20 mouse cellular contexts compared by ENCODE assay signal in genomic region chr11:33869559-33869958, GRCm38 (mm10).
DNase-seq lines count a peak whose midpoint lies in the region; ATAC-seq and TF ChIP-seq lines count a peak whose summit lies in the region.
"Had no signal": no experiment of that assay in that cellular context is flagged by ENCODE, and none has a peak within 500 bp of the region (broad histone marks: within the 10 kb centered on the region; RNA-seq: fewer than 3 reads in every experiment).

No protein-coding gene starts in this region.

- DNase-seq in layer of hippocampus, adult 2 months (ENCODE audit: low spot score in 2 of 2) = no peak
- no peak for DNase-seq in layer of hippocampus, adult 9-11 months
- DNase-seq in midbrain, postnatal 0 days (ENCODE audit: low spot score) = peak; percentile 14
- no peak for DNase-seq in midbrain, embryonic 14.5 days
- peak; percentile 10 for DNase-seq in R1 (ENCODE audit: low read depth, low spot score)
- no peak for DNase-seq in hindbrain, embryonic 14.5 days (ENCODE audit: low spot score)
- DNase-seq in cerebellum, adult 11 months = no peak
- DNase-seq: adrenal gland, postnatal 25 days; cerebellum, adult 9-11 months; gastrocnemius, postnatal 25 days; heart, adult 18-20 months; heart, postnatal 36 days; kidney, adult 11 months; lung, adult 18-20 months; lung, postnatal 4 days had no signal

- H3K9me3 ChIP-seq in midbrain, postnatal 0 days (ENCODE audit: low read length) = no peaks in the 10 kb centered on the region
- no peaks in the 10 kb centered on the region for H3K9me3 ChIP-seq in midbrain, embryonic 14.5 days (ENCODE audit: control insufficient read depth, low read length)
- no peaks in the 10 kb centered on the region for H3K9me3 ChIP-seq in hindbrain, embryonic 14.5 days (ENCODE audit: control insufficient read depth, low read length)
- H3K9me3 ChIP-seq: embryonic facial prominence, embryonic 10.5 days; forebrain, embryonic 15.5 days; kidney, embryonic 15.5 days; neural tube, embryonic 15.5 days had no signal

- no peak overlapping the region for H3K27ac ChIP-seq in layer of hippocampus, adult 2 months
- no peak overlapping the region for H3K27ac ChIP-seq in midbrain, postnatal 0 days (ENCODE audit: low read depth, low read length)
- H3K27ac ChIP-seq in midbrain, embryonic 14.5 days (replicated peaks; ENCODE audit: low read depth, low read length) = no peak overlapping the region
- no peak overlapping the region for H3K27ac ChIP-seq in hindbrain, embryonic 14.5 days
- H3K27ac ChIP-seq: embryonic facial prominence, embryonic 10.5 days; forebrain, embryonic 15.5 days; kidney, embryonic 15.5 days; neural tube, embryonic 15.5 days had no signal

- WGBS in midbrain, postnatal 0 days = 50% methylated on average over 3 of the region's 3 CpGs
- 59% methylated on average over 3 of the region's 3 CpGs for WGBS in midbrain, embryonic 14.5 days
- 49% methylated on average over 3 of the region's 3 CpGs for WGBS in hindbrain, embryonic 14.5 days

- ATAC-seq in midbrain, postnatal 0 days (ENCODE audit: low FRiP score) = no peak
- no peak for ATAC-seq in midbrain, embryonic 14.5 days (ENCODE audit: low FRiP score, low TSS enrichment)
- ATAC-seq in hindbrain, embryonic 14.5 days (ENCODE audit: low FRiP score) = no peak
- ATAC-seq: forebrain, embryonic 15.5 days; hindbrain, embryonic 16.5 days had no signal

- no peak overlapping the region for H3K9ac ChIP-seq in midbrain, postnatal 0 days (replicated peaks; ENCODE audit: low read length, poor library complexity, severe bottlenecking)
- H3K9ac ChIP-seq in midbrain, embryonic 14.5 days (replicated peaks; ENCODE audit: low read length) = no peak overlapping the region
- H3K9ac ChIP-seq in hindbrain, embryonic 14.5 days = no peak overlapping the region
- H3K9ac ChIP-seq: forebrain, embryonic 15.5 days; kidney, embryonic 15.5 days; neural tube, embryonic 15.5 days had no signal

- H3K4me1 ChIP-seq in midbrain, postnatal 0 days (ENCODE audit: insufficient read depth, low read length) = no peaks in the 10 kb centered on the region
- no peaks in the 10 kb centered on the region for H3K4me1 ChIP-seq in midbrain, embryonic 14.5 days (ENCODE audit: control insufficient read depth, insufficient read depth, low read length)
- peaks cover 7% of the 10 kb centered on the region; the same call in 1 of the 2 replicates for H3K4me1 ChIP-seq in hindbrain, embryonic 14.5 days (replicated peaks; ENCODE audit: control insufficient read depth, insufficient read depth, low read length)

- no peaks in the 10 kb centered on the region for H3K27me3 ChIP-seq in midbrain, postnatal 0 days (ENCODE audit: insufficient read depth, low read length)
- no peaks in the 10 kb centered on the region for H3K27me3 ChIP-seq in midbrain, embryonic 14.5 days (ENCODE audit: control insufficient read depth, insufficient read depth, low read length)
- no peaks in the 10 kb centered on the region for H3K27me3 ChIP-seq in hindbrain, embryonic 14.5 days (ENCODE audit: control insufficient read depth, insufficient read depth, low read length)
- H3K27me3 ChIP-seq: forebrain, embryonic 15.5 days; kidney, embryonic 15.5 days; neural tube, embryonic 15.5 days had no signal

- H3K4me2 ChIP-seq in midbrain, postnatal 0 days (ENCODE audit: low read depth, low read length, poor library complexity, severe bottlenecking) = no peak overlapping the region
- H3K4me2 ChIP-seq in midbrain, embryonic 14.5 days (ENCODE audit: low read length) = no peak overlapping the region
- no peak overlapping the region for H3K4me2 ChIP-seq in hindbrain, embryonic 14.5 days (replicated peaks)
- H3K4me2 ChIP-seq: forebrain, embryonic 15.5 days; kidney, embryonic 15.5 days; neural tube, embryonic 15.5 days had no signal

- H3K4me3 ChIP-seq in layer of hippocampus, adult 2 months = no peak overlapping the region
- H3K4me3 ChIP-seq in midbrain, postnatal 0 days (ENCODE audit: low read depth, low read length) = no peak overlapping the region
- H3K4me3 ChIP-seq in midbrain, embryonic 14.5 days (replicated peaks; ENCODE audit: low read depth, low read length) = no peak overlapping the region
- no peak overlapping the region for H3K4me3 ChIP-seq in hindbrain, embryonic 14.5 days (replicated peaks; ENCODE audit: low read length)
- H3K4me3 ChIP-seq: embryonic facial prominence, embryonic 10.5 days; forebrain, embryonic 15.5 days; kidney, embryonic 15.5 days; neural tube, embryonic 15.5 days had no signal

- no peaks in the 10 kb centered on the region for H3K36me3 ChIP-seq in midbrain, postnatal 0 days (ENCODE audit: insufficient read depth, low read length)
- no peaks in the 10 kb centered on the region for H3K36me3 ChIP-seq in midbrain, embryonic 14.5 days (ENCODE audit: control insufficient read depth, insufficient read depth, low read length)
- no peaks in the 10 kb centered on the region for H3K36me3 ChIP-seq in hindbrain, embryonic 14.5 days (replicated peaks; ENCODE audit: control insufficient read depth, insufficient read depth)
- H3K36me3 ChIP-seq: embryonic facial prominence, embryonic 10.5 days; forebrain, embryonic 15.5 days; kidney, embryonic 15.5 days; neural tube, embryonic 15.5 days had no signal

- peak; percentile 62 for TF ChIP-seq CTCF in layer of hippocampus, adult 2 months (conservative IDR thresholded peaks at IDR 0.05)
- TF ChIP-seq CTCF in midbrain, postnatal 0 days (IDR thresholded peaks at IDR 0.05) = peak; percentile 43

Comparison
In these comparisons a context has a peak if more than half of its experiments do, and no peak if none do; other contexts are left out.
1. DNase-seq: peak in midbrain, postnatal 0 days (single experiment) and R1 (single experiment); none in layer of hippocampus, adult 2 months (0 of 2), layer of hippocampus, adult 9-11 months (single experiment), midbrain, embryonic 14.5 days (single experiment), hindbrain, embryonic 14.5 days (single experiment) and cerebellum, adult 11 months (single experiment).